Mouse (Mus musculus) forebrain, embryonic 12.5 days (tissue): ENCODE data around the gene Gm20388. TPM values are rescaled to one million over a fixed set of nuclear protein-coding genes. Genes with fewer than 3 reads are reported as not detected.

ENCODE experiments used
- ATAC-seq: fragments of 200-750 bp; cut with Nextera tagmentation; 2 replicates; pipeline ENCODE4 v1.8.0; 2017; ENCODE audit warnings: moderate TSS enrichment; ENCODE audit not compliant: low FRiP score
- H3K27ac ChIP-seq: fragments of 300-500 bp; sonication (generic); 2 replicates; pipeline ENCODE4 v1.5.1; 2016; ENCODE audit warnings: mild to moderate bottlenecking
- H3K27me3 ChIP-seq: fragments of 300-500 bp; sonication (generic); 2 replicates; pipeline ENCODE4 v1.6.1; 2016; ENCODE audit warnings: mild to moderate bottlenecking
- H3K36me3 ChIP-seq: fragments of 300-500 bp; sonication (generic); replicated peaks from 2 replicates; pipeline ENCODE4 v1.6.1; 2016; ENCODE audit warnings: mild to moderate bottlenecking
- H3K4me1 ChIP-seq: fragments of 300-500 bp; sonication (generic); 2 replicates; pipeline ENCODE4 v1.6.1; 2016
- H3K4me2 ChIP-seq: fragments of 300-500 bp; sonication (generic); 2 replicates; pipeline ENCODE4 v1.6.1; 2016; ENCODE audit warnings: mild to moderate bottlenecking, moderate library complexity
- H3K4me3 ChIP-seq: fragments of 300-500 bp; sonication (generic); replicated peaks from 2 replicates; pipeline ENCODE4 v1.5.1; 2016; ENCODE audit warnings: mild to moderate bottlenecking
- H3K9ac ChIP-seq: fragments of 300-500 bp; sonication (generic); 2 replicates; pipeline ENCODE4 v1.6.1; 2016; ENCODE audit warnings: mild to moderate bottlenecking
- H3K9me3 ChIP-seq: fragments of 300-500 bp; sonication (generic); 2 replicates; pipeline ENCODE4 v1.6.1; 2016
- WGBS: fragments of 180-500 bp; shearing (Covaris S2); methylation state at CpG from one replicate; pipeline ENCODE4 v1.1.7; 2016; 5-methylcytosine and 5-hydroxymethylcytosine counted together
- polyA plus RNA-seq: library from polyadenylated mRNA; unstranded; fragments of >200 nt; fragmentation: Nextera tagmentation; extraction: Ambion mirVana; gene quantifications from 2 replicates; pipeline ENCODE4 v1.2.1, GENCODE M21; 2016

Gm20388 gene
- polyA plus RNA-seq, 1 experiment from 2014 or later = not detected

DNA sequence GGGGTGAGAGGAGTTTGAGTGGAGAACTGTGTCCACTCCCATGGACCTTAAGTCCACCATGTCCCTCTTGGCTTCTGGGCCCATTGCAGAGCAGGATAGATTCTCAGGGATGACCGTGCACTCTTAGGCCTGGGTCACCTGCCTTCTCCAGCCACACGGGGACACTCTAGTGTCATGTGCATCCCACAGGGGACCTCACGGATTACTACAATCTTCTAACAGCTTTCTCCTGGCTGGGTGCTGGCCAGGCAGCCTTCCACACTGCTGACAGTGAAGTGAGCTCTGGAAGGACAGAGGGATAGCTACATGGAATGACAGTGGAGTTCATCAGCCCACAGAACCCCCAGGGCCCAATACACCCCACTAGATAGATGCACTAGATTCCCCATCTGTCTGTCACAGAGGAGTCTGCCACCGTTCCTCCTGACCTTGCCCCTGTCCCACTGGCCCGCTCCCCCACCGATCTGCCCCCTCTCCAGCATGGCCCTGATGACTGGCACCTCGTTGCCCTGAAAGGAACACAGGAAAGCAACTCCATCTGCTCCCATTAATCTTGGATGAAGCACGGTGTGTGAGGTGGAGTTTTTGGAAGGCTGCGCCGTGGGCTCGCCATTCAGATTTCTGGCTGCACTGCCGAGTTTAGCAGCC lies 2287.9 kb downstream of the Gm20388 start:
- Histone ChIP-seq H3K9me3 (no peaks in the 10 kb centered on the region), H3K27ac (no peak overlapping the region), H3K4me3 (no peak overlapping the region), H3K4me1 (0 out of 2 replicates have a peak, but pooled peaks cover 2% of the 10 kb centered on the region), H3K9ac (no peak overlapping the region), H3K36me3 (no peaks in the 10 kb centered on the region), H3K27me3 (no peaks in the 10 kb centered on the region), H3K4me2 (no peak overlapping the region)
- ATAC-seq = no peak
- WGBS = 81% methylated on average over 12 of the region's 12 CpGs

DNA sequence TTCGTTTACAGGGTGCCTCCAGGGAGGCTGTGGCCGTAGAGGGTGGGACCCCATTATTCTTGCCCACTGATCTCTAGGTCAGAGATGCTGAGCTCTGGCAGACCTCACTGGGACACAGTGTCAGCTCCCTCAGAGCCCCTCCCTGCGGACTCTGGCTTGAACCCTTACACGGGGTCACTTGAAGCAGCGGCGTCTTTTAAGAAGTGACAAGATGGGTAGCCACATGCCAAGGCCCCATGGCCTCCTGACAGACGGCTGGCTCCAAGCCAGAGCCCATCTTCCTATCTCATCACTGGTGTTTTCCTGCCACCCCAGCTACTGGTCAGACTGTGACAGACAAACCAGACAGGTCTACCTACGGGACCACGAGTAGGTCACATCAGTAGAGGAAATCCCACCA lies 2288.6 kb downstream of the Gm20388 start:
- Histone ChIP-seq H3K27ac (no peak overlapping the region), H3K9me3 (no peaks in the 10 kb centered on the region), H3K36me3 (no peaks in the 10 kb centered on the region), H3K9ac (no peak overlapping the region), H3K4me2 (no peak overlapping the region), H3K27me3 (no peaks in the 10 kb centered on the region), H3K4me1 (0 out of 2 replicates have a peak, but pooled peaks cover under 1% of the 10 kb centered on the region), H3K4me3 (no peak overlapping the region)
- no peak for ATAC-seq
- WGBS = 92% methylated on average over 9 of the region's 9 CpGs

DNA sequence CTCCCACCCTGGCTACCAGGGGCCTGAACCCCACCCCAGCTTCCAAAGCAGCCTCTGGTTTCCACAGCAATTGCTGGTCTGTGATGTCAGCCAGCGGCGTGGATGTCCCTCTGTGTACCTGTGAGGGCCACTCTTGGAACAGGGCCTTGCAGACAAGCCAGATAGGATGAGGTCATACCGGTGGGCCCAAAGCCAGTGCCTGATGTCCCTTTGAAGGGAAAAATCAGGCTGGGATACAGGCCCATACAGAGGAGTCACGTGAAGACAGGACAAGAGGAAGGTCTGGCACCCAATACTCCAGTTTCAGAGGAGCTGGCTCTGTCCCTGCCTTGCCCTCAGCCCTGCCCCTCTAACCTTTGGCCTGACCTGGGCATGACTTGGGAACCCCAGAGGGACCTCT lies 2289.2 kb downstream of the Gm20388 start:
- Histone ChIP-seq H3K4me2 (no peak overlapping the region), H3K27ac (no peak overlapping the region), H3K9ac (no peak overlapping the region), H3K36me3 (no peaks in the 10 kb centered on the region), H3K27me3 (no peaks in the 10 kb centered on the region), H3K4me3 (no peak overlapping the region), H3K9me3 (no peaks in the 10 kb centered on the region), H3K4me1 (no peaks in the 10 kb centered on the region)
- WGBS = 91% methylated on average over 4 of the region's 4 CpGs
- ATAC-seq = no peak

DNA sequence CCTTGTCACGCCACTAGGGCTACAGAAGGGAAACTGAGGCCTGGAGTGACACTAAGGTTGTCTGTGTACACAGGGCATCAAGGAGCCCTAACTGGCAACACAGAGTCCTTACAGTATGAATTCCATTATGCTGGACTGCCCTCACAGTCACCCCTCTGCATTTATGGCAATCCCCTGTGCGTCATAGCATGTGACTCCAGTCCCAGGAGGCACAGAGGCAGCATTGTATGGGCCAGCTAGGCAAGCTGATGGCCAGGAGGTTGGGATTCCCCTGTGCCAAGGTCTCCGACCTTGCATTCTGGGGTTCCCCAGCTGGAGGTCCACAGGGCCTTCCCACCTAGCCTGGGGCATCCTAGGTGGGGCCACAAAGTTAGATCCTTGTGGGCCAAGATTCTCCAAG lies 2300.9 kb downstream of the Gm20388 start:
- Histone ChIP-seq H3K4me1 (no peaks in the 10 kb centered on the region), H3K4me3 (no peak overlapping the region), H3K9me3 (no peaks in the 10 kb centered on the region), H3K4me2 (no peak overlapping the region), H3K36me3 (no peaks in the 10 kb centered on the region), H3K9ac (no peak overlapping the region), H3K27me3 (no peaks in the 10 kb centered on the region), H3K27ac (no peak overlapping the region)
- 76% methylated on average over 3 of the region's 3 CpGs for WGBS
- no peak for ATAC-seq

DNA sequence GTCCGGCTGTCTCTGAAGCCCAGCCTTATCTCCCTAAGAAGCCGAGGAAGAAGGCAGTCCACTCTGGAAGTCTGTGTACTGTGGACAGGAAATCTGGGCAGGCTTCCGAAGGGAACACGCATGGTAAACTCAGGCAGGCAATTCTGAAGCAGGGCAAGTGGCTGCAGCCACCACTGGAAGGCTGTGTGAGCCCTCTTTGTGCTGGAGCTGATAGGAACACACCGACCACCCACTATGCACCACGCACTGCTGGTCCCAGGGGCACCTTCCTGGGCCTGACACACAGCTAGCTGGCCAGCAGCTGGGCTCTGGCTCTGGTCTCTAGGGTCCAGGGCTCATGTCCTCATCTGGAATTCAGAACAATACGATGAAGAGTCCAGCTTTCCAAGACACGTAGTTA lies 2305.0 kb downstream of the Gm20388 start:
- Histone ChIP-seq H3K4me3 (no peak overlapping the region), H3K4me2 (no peak overlapping the region), H3K27ac (no peak overlapping the region), H3K9ac (no peak overlapping the region), H3K36me3 (no peaks in the 10 kb centered on the region), H3K4me1 (no peaks in the 10 kb centered on the region), H3K27me3 (no peaks in the 10 kb centered on the region), H3K9me3 (no peaks in the 10 kb centered on the region)
- 78% methylated on average over 8 of the region's 8 CpGs for WGBS
- ATAC-seq = no peak

DNA sequence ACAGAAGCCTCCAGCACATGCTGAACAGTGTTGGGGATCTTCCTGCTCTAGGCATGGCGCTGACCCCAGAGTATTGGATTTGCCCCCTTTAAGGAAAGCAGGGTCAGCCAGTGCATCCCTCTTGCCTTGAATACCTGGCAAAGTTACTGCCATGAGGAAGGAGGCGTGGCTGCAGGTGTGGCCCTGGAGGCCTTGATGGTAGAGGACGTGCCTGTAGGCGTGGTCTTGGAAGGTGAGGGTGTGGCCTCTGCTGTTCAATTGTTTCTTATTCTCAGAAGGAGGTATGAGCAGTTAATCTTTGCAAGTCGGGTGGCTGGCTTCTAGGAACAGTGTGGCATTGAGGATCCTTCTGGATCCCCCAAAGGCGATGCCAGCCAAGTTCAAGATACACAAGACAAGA lies 2305.8 kb downstream of the Gm20388 start:
- 71% methylated on average over 6 of the region's 6 CpGs for WGBS
- H3K36me3 ChIP-seq = no peaks in the 10 kb centered on the region
- H3K27ac ChIP-seq = no peak overlapping the region
- H3K4me3 ChIP-seq = no peak overlapping the region
- H3K27me3 ChIP-seq = no peaks in the 10 kb centered on the region
- no peak overlapping the region for H3K4me2 ChIP-seq
- no peaks in the 10 kb centered on the region for H3K9me3 ChIP-seq
- no peak for ATAC-seq
- no peak overlapping the region for H3K9ac ChIP-seq
- no peaks in the 10 kb centered on the region for H3K4me1 ChIP-seq

DNA sequence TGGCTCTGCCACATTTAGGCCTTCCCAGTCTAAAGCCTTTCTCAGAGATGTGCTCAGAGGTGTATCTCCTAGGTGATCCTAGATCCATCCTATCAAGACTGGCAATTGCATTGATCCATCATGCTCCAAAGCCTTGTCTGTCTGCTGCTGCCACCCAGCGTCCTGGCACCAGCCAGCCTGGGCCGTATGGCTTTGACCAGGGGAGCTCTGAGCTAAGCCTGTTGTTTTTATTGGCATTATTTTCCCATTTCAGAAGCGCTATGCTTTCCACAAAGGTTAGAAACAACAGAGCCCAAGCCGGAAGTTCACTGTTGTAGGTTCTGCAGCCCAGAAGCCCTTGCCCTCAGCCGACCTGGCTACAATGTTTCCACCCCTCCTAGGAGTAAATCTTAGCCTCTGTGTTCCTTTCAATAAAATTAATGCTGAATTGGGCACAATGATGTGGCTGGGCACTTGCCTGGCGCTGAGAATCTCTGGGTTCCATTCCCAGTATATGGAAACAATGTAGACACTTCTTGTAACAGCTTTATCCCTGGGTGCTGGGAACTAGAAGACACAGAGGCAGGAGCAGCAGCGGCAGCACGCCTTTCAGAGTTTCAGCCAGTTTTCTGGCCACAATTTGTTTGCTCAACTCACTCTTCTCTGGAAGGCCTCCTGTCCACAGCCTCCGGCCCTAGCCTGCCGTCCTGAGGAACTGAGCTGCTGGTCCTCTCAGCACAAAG lies 2307.0 kb downstream of the Gm20388 start:
- H3K36me3 ChIP-seq = no peaks in the 10 kb centered on the region
- no peak overlapping the region for H3K4me2 ChIP-seq
- H3K4me1 ChIP-seq = no peaks in the 10 kb centered on the region
- H3K27ac ChIP-seq = no peak overlapping the region
- H3K4me3 ChIP-seq = no peak overlapping the region
- H3K27me3 ChIP-seq = no peaks in the 10 kb centered on the region
- no peak overlapping the region for H3K9ac ChIP-seq
- ATAC-seq = no peak
- WGBS = 83% methylated on average over 10 of the region's 10 CpGs
- no peaks in the 10 kb centered on the region for H3K9me3 ChIP-seq

DNA sequence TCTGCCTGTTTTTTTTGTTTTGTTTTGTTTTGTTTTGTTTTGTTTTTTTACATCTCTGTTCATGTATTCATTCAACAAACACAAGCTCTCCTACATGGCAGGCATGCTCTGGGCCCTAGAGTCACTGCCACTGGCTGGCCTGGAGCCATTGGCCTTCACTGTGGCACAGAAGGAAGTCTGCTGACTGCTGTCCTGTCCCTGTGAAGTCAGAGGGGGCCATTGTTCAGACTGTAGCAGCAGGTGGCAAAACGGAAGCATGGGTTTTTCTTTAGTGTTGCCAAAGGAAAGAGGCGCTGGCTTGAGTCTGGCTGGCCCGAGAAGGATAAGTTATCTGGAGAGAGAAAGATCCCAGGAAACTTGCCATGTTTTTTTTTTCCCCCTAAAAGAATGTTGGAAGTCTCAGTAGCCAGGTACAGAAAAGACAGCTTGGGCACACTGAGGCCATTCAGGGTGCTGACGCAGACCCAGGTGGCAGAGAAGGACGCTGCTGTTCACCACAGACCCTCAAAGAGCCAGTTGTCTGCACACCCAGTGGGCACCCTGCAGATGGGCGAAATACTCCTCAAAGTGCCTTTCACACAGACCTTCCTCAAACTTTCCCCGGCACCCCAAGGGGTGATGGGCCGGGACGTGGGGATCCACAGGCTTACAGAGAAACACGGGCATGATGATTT lies 2313.5 kb downstream of the Gm20388 start:
- Histone ChIP-seq H3K27me3 (peaks cover 33% of the 10 kb centered on the region), H3K4me1 (no peaks in the 10 kb centered on the region), H3K27ac (no peak overlapping the region), H3K4me2 (no peak overlapping the region), H3K36me3 (no peaks in the 10 kb centered on the region), H3K4me3 (no peak overlapping the region), H3K9ac (no peak overlapping the region), H3K9me3 (no peaks in the 10 kb centered on the region)
- 72% methylated on average over 10 of the region's 10 CpGs for WGBS
- no peak for ATAC-seq

DNA sequence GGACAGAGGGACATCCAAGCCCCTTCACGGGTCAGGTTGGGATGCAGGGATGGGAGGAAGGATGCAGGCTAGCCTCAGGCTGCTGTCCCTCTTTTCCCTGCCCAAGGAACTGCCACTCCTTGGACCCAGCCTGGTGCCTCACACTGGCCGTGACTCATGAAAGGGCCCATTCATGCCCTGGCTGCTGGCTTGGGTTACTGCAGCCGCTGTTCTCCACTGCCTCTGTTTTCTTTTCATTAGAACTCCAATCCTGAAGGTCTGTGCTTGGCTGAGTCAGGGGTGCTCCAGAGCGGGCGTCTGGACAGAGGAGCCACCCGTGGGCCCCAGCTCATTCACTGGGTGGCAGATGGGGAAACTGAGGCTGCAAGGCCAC lies 2314.0 kb downstream of the Gm20388 start:
- peaks cover 38% of the 10 kb centered on the region for H3K27me3 ChIP-seq
- no peak overlapping the region for H3K27ac ChIP-seq
- peaks cover 2% of the 10 kb centered on the region for H3K4me1 ChIP-seq
- H3K36me3 ChIP-seq = no peaks in the 10 kb centered on the region
- no peak overlapping the region for H3K9ac ChIP-seq
- H3K4me3 ChIP-seq = no peak overlapping the region
- ATAC-seq = no peak
- H3K4me2 ChIP-seq = no peak overlapping the region
- WGBS = 45% methylated on average over 6 of the region's 6 CpGs
- no peaks in the 10 kb centered on the region for H3K9me3 ChIP-seq

DNA sequence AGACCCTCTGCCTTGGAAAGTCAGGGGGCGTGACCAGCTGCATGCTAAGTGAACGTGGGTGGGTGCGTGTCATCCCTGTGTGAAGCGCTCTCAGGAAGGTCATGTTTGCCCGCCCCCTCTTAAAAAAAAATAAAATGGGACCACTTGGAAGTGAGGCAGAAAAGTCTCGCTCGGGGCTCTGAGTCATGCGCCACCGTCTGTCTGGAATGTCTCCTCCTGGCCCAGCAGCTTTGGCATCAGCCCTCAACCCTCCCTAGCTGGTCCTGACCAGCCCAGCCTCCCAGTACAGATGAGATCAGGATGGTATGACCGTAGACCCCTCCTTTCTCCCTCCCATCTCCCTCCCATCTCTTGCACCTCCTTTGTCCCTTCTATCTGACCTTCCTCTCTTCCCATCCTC lies 2314.8 kb downstream of the Gm20388 start:
- no peak overlapping the region for H3K4me3 ChIP-seq
- no peak overlapping the region for H3K27ac ChIP-seq
- H3K27me3 ChIP-seq = peaks cover 46% of the 10 kb centered on the region
- 77% methylated on average over 10 of the region's 10 CpGs for WGBS
- H3K9me3 ChIP-seq = no peaks in the 10 kb centered on the region
- no peaks in the 10 kb centered on the region for H3K36me3 ChIP-seq
- no peak overlapping the region for H3K9ac ChIP-seq
- no peak for ATAC-seq
- peaks cover 10% of the 10 kb centered on the region for H3K4me1 ChIP-seq
- no peak overlapping the region for H3K4me2 ChIP-seq

DNA sequence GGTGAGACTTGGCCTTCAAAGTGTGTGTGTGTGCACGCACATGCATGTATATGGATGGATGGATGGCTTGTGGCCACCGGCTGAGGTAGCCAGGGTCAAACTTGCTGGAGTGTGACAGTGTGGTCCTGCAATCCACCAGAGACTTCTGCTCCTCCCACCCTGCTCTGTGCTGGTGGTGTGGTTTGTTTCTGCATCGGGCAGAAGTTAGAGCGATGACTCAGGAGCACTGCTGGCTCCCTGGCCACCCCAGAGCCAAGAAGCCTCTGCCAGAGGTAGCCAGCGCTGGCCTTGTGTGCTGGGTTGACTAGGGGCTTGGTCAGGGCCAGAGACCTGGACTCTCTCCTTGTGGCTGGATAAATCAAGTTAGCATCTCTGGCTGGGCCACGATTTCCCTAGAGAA lies 2316.7 kb downstream of the Gm20388 start:
- H3K4me2 ChIP-seq = no peak overlapping the region
- H3K9me3 ChIP-seq = no peaks in the 10 kb centered on the region
- H3K4me3 ChIP-seq = no peak overlapping the region
- no peak overlapping the region for H3K27ac ChIP-seq
- H3K27me3 ChIP-seq = peaks cover 65% of the 10 kb centered on the region
- no peak for ATAC-seq
- peaks cover 25% of the 10 kb centered on the region for H3K4me1 ChIP-seq
- no peak overlapping the region for H3K9ac ChIP-seq
- no peaks in the 10 kb centered on the region for H3K36me3 ChIP-seq
- 92% methylated on average over 6 of the region's 6 CpGs for WGBS

DNA sequence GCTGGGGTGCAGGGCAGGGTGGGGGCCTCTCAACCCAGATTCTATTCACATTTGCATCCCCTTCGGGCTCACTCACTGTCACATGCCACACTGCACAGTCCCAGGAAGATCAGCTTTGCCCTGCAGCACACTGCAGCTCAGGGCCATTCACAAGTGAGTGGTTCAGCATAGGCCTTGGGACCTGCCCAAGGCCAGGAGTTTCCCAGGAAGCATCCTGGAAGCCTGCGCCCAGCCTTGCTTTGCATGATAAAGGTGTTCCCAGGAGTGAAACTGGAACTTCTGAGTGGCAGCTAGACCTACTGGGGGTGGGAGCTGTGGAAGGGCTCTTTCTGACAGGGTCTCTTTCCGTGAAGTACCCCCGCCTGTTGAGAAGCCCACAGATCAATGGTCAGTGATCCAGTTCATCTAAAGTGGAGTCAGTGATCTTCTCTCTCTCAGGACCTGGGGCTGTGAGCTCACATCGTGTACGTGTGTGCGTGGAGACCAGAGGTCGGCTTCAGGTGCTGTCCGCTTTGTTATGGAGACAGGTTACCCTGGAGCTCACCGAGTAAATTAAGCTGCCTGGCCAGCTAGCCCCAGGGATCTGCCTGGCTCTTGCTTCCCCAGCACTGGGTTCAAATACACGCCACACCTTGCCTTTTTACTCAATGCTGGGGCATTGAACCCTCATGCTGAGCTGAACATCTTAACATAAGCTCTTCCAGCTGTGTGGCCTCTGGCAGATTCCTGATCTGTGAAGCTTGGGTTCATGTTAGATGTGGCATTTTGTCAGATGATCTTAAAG lies 2318.3 kb downstream of the Gm20388 start:
- Histone ChIP-seq H3K4me3 (no peak overlapping the region), H3K9me3 (no peaks in the 10 kb centered on the region), H3K27me3 (peaks cover 77% of the 10 kb centered on the region), H3K4me2 (no peak overlapping the region), H3K4me1 (peaks cover 25% of the 10 kb centered on the region), H3K36me3 (no peaks in the 10 kb centered on the region), H3K27ac (no peak overlapping the region), H3K9ac (no peak overlapping the region)
- WGBS = 31% methylated on average over 11 of the region's 11 CpGs
- no peak for ATAC-seq
